In the genomic region with DNA sequence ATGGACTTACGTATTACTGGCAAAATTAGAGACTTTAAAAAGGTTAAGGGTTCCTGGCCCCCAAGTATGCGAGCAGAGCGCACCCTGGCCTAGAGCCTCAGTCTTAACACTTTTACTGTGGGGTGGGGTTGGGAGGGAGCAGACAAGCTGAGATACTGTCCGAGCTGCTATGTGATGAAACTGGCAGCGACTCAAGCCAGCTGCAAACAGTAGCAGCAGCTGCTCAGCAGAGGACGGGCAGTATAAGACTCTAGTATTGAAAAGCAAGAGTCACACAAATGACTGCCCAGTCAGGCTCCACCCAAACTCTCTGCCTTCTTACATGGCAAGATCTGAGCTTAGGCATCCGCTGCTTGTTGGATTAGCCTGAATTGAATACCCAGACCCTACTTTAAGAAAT, we compare ENCODE assay signal across 16 mouse cellular contexts.
DNase-seq lines count a peak whose midpoint lies in the region; ATAC-seq and TF ChIP-seq lines count a peak whose summit lies in the region.
"Had no signal": no experiment of that assay in that cellular context is flagged by ENCODE, and none has a peak within 500 bp of the region (broad histone marks: within the 10 kb centered on the region; RNA-seq: fewer than 3 reads in every experiment).

No protein-coding gene starts in this region.

- TF ChIP-seq EP300 in heart, postnatal 0 days (IDR thresholded peaks at IDR 0.05; ENCODE audit: low read depth), result no peak

- no peaks in the 10 kb centered on the region for H3K27me3 ChIP-seq in heart, postnatal 0 days (ENCODE audit: control insufficient read depth, insufficient read depth, low read length)
- no peaks in the 10 kb centered on the region for H3K27me3 ChIP-seq in intestine, embryonic 15.5 days (replicated peaks)
- H3K27me3 ChIP-seq: embryonic facial prominence, embryonic 13.5 days; midbrain, embryonic 12.5 days; neural tube, embryonic 15.5 days had no signal

- H3K4me2 ChIP-seq in heart, postnatal 0 days (ENCODE audit: low read depth, low read length), result no peak overlapping the region
- no peak overlapping the region for H3K4me2 ChIP-seq in intestine, embryonic 15.5 days (replicated peaks)
- H3K4me2 ChIP-seq: embryonic facial prominence, embryonic 13.5 days; midbrain, embryonic 12.5 days; neural tube, embryonic 15.5 days had no signal

- H3K36me3 ChIP-seq in heart, postnatal 0 days (replicated peaks; ENCODE audit: control insufficient read depth, insufficient read depth, low read length), result peaks cover 10% of the 10 kb centered on the region
- no peaks in the 10 kb centered on the region for H3K36me3 ChIP-seq in intestine, embryonic 15.5 days

- H3K9ac ChIP-seq in heart, postnatal 0 days (replicated peaks; ENCODE audit: low read depth, low read length), result no peak overlapping the region
- H3K9ac ChIP-seq in intestine, embryonic 15.5 days, result no peak overlapping the region
- H3K9ac ChIP-seq: embryonic facial prominence, embryonic 13.5 days; midbrain, embryonic 12.5 days; neural tube, embryonic 15.5 days had no signal

- ATAC-seq in heart, postnatal 0 days (ENCODE audit: insufficient read depth, low read depth), result no peak
- no peak for ATAC-seq in intestine, embryonic 15.5 days
- ATAC-seq: inflammation-experienced regulatory T-cells, adult 6 months had no signal

- 40% methylated on average over 7 of the region's 7 CpGs for WGBS in heart, postnatal 0 days
- 70% methylated on average over 7 of the region's 7 CpGs for WGBS in intestine, embryonic 15.5 days

- peak; percentile 56 for DNase-seq in gastrocnemius, postnatal 14 days
- DNase-seq in gastrocnemius, adult 18-20 months (ENCODE audit: low spot score), result no peak
- peak; percentile 22 for DNase-seq in layer of hippocampus, adult 11-12 months (ENCODE audit: low spot score)
- DNase-seq in layer of hippocampus, adult 8-10 months (ENCODE audit: low spot score in 2 of 2), result no peak
- DNase-seq in heart, postnatal 0 days (ENCODE audit: low spot score), result peak; percentile 39
- peak; percentile 65 for DNase-seq in lung, postnatal 10 days
- no peak for DNase-seq in cerebellum, adult 18-20 months
- DNase-seq: adrenal gland, adult 2 months; cerebellum, adult 11-12 months; thymus, postnatal 25 days had no signal

- no peak overlapping the region for H3K4me3 ChIP-seq in heart, postnatal 0 days (ENCODE audit: low read depth, low read length)
- H3K4me3 ChIP-seq in intestine, embryonic 15.5 days (replicated peaks), result no peak overlapping the region
- H3K4me3 ChIP-seq: embryonic facial prominence, embryonic 13.5 days; hindbrain, embryonic 10.5 days; midbrain, embryonic 12.5 days; neural tube, embryonic 15.5 days had no signal

- no peaks in the 10 kb centered on the region for H3K4me1 ChIP-seq in heart, postnatal 0 days (ENCODE audit: control insufficient read depth, insufficient read depth)
- H3K4me1 ChIP-seq in intestine, embryonic 15.5 days (replicated peaks), result no peaks in the 10 kb centered on the region
- H3K4me1 ChIP-seq: embryonic facial prominence, embryonic 13.5 days; hindbrain, embryonic 10.5 days; midbrain, embryonic 12.5 days; neural tube, embryonic 15.5 days had no signal

- no peaks in the 10 kb centered on the region for H3K9me3 ChIP-seq in heart, postnatal 0 days (replicated peaks; ENCODE audit: control insufficient read depth, low read length)
- no peaks in the 10 kb centered on the region for H3K9me3 ChIP-seq in intestine, embryonic 15.5 days
- H3K9me3 ChIP-seq: hindbrain, embryonic 10.5 days had no signal

- intact Hi-C loops in gastrocnemius, postnatal 14 days (cut with DNase I; ENCODE audit: low total_unique reads), result no loop called here

- no peak overlapping the region for H3K27ac ChIP-seq in heart, postnatal 0 days (ENCODE audit: low read depth)
- H3K27ac ChIP-seq in intestine, embryonic 15.5 days, result no peak overlapping the region
- H3K27ac ChIP-seq: embryonic facial prominence, embryonic 13.5 days; hindbrain, embryonic 10.5 days; midbrain, embryonic 12.5 days; neural tube, embryonic 15.5 days had no signal

- no peak for TF ChIP-seq CTCF in heart, postnatal 0 days (IDR thresholded peaks at IDR 0.05; ENCODE audit: low read depth)

Comparison
In these comparisons a context has a peak if more than half of its experiments do, and no peak if none do; other contexts are left out.
1. DNase-seq: peak in gastrocnemius, postnatal 14 days (single experiment), layer of hippocampus, adult 11-12 months (single experiment), heart, postnatal 0 days (single experiment) and lung, postnatal 10 days (single experiment); none in gastrocnemius, adult 18-20 months (single experiment), layer of hippocampus, adult 8-10 months (0 of 2) and cerebellum, adult 18-20 months (0 of 2).